Mouse (Mus musculus) C2C12 (cell line): ENCODE data around the gene Rgs5.

Source experiments
- CTCF ChIP-seq: IDR thresholded peaks from one replicate; pipeline ENCODE4 v1.5.1; 2011; ENCODE audit not compliant: control insufficient read depth, insufficient read depth, insufficient read length
- MAX ChIP-seq: IDR thresholded peaks from one replicate; pipeline ENCODE4 v1.6.1; 2011; ENCODE audit warnings: mild to moderate bottlenecking, control low read depth

DNA sequence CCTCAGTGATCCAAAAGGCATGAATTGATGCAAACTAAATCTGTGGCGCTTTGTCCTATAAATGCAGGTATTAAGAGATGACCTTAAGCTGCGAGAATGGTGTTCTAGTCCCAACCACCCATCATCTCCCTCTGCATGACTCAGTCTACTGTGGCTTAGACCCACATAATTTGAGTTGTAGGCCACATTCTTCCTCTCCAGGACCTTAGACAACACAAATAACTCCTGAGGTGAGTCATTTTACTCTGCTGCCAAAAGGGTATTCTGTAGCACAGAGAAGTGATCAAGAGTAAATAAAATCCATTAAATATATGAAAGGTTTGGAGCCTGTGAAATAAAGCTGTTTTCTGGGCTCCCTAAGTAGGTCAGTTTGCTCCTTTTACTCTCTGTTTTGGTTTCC is 43.9 kb downstream of the Rgs5 start:
- no peak for TF ChIP-seq CTCF
- TF ChIP-seq MAX, result no peak
